Mouse (Mus musculus): ENCODE results near the gene Ace. TPM values are rescaled to one million over a fixed set of nuclear protein-coding genes. Genes with fewer than 3 reads are reported as not detected.
A peak's percentile ranks its signal among the peaks of the same experiment; 100 is the strongest.

Gene Ace
- polyA plus RNA-seq, 1 experiment from 2014 or later: 1.3 TPM

DNA sequence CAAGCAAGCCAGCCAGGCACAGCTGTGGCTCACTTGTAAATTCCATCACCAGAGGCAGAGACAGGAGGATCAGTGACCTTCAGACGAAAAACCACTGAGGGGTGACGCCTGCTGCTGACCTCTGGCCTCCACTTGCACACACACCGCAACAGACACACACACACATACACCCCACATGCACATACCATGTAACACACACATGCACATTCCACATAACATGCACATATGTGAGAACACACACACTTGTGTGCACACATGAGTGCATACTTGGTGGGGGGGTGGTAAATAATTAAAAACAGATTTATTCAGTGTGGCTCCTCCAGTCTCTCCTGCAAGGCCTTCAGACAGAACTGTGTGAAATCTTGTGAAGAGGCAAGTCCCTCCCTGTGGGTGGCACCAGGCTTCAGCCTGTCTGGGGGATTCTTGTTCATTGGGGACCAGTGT lies 16.1 kb upstream of the Ace start:
- ATAC-seq (ENCODE audit: low FRiP score): no peak
- 37% methylated on average over 3 of the region's 3 CpGs for WGBS
- Histone ChIP-seq H3K4me1 (no peaks in the 10 kb centered on the region), H3K4me2 (replicated peaks) (no peak overlapping the region), H3K9ac (no peak overlapping the region), H3K36me3 (no peaks in the 10 kb centered on the region), H3K27ac (no peak overlapping the region), H3K4me3 (no peak overlapping the region), H3K9me3 (replicated peaks) (no peaks in the 10 kb centered on the region), H3K27me3 (no peaks in the 10 kb centered on the region)

DNA sequence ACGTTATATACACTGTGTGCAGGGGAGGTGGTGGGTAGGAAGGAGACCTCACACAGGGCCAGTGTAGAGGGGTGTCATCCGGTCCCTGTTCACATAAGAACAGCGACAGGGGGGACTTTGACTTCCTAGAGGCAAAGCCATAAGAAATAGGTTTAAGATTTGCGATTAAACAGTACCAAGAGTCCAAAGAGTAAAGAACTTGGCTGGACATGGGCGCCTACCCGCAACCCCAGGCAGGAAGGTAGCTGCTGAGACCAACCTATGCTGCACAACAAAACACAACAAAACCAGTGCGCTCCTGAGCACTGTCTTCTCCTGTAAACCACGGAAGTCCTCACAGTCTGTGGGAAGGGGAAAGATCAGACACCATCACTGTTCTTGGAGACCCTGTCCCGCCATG lies 15.6 kb upstream of the Ace start:
- Histone ChIP-seq H3K4me3 (no peak overlapping the region), H3K4me1 (no peaks in the 10 kb centered on the region), H3K9ac (no peak overlapping the region), H3K4me2 (replicated peaks) (no peak overlapping the region), H3K9me3 (replicated peaks) (no peaks in the 10 kb centered on the region), H3K27ac (no peak overlapping the region), H3K36me3 (no peaks in the 10 kb centered on the region), H3K27me3 (no peaks in the 10 kb centered on the region)
- 86% methylated on average over 9 of the region's 9 CpGs for WGBS
- no peak for ATAC-seq (ENCODE audit: low FRiP score)

- no peak within 1 kb of the TSS for H3K9ac ChIP-seq
- no peaks in the 10 kb centered on the region for H3K9me3 ChIP-seq (replicated peaks)
- WGBS: 79% methylated on average over 12 of the region's 12 CpGs
- no peaks in the 10 kb centered on the region for H3K4me1 ChIP-seq
- no peak for ATAC-seq (ENCODE audit: low FRiP score)
- no peaks in the 10 kb centered on the region for H3K36me3 ChIP-seq
- no peak within 1 kb of the TSS for H3K27ac ChIP-seq
- H3K4me3 ChIP-seq: no peak within 1 kb of the TSS
- H3K27me3 ChIP-seq: no peaks in the 10 kb centered on the region
- no peak within 1 kb of the TSS for H3K4me2 ChIP-seq (replicated peaks)
Observed at GRCm38 (mm10) chr11:105952911-105953386, 14.8 kb upstream of the Ace start, which contains the start of gene Cyb561. Cyb561 (minus strand) TSS chr11:105953336.

GRCm38 (mm10) chr11:105953402-105953801 lies 14.3 kb upstream of the Ace start:
- Histone ChIP-seq H3K36me3 (no peaks in the 10 kb centered on the region), H3K4me1 (no peaks in the 10 kb centered on the region), H3K4me3 (no peak overlapping the region), H3K27ac (no peak overlapping the region), H3K27me3 (no peaks in the 10 kb centered on the region), H3K9me3 (replicated peaks) (no peaks in the 10 kb centered on the region), H3K9ac (no peak overlapping the region), H3K4me2 (replicated peaks) (no peak overlapping the region)
- WGBS: 84% methylated on average over 6 of the region's 6 CpGs
- no peak for ATAC-seq (ENCODE audit: low FRiP score)

- Histone ChIP-seq H3K27ac (no peak overlapping the region), H3K4me2 (replicated peaks) (no peak overlapping the region), H3K4me3 (no peak overlapping the region), H3K27me3 (no peaks in the 10 kb centered on the region), H3K9me3 (replicated peaks) (no peaks in the 10 kb centered on the region), H3K9ac (no peak overlapping the region), H3K36me3 (no peaks in the 10 kb centered on the region), H3K4me1 (no peaks in the 10 kb centered on the region)
- ATAC-seq (ENCODE audit: low FRiP score): no peak
- WGBS: 92% methylated on average over 28 of the region's 28 CpGs
Observed at GRCm38 (mm10) chr11:105955815-105956430, 11.8 kb upstream of the Ace start.

GRCm38 (mm10) chr11:105957501-105957900 lies 10.2 kb upstream of the Ace start:
- WGBS: 41% methylated on average over 6 of the region's 6 CpGs
- no peak overlapping the region for H3K4me2 ChIP-seq (replicated peaks)
- H3K27ac ChIP-seq: no peak overlapping the region
- no peaks in the 10 kb centered on the region for H3K36me3 ChIP-seq
- no peak overlapping the region for H3K9ac ChIP-seq
- no peaks in the 10 kb centered on the region for H3K9me3 ChIP-seq (replicated peaks)
- H3K27me3 ChIP-seq: no peaks in the 10 kb centered on the region
- no peak overlapping the region for H3K4me3 ChIP-seq
- no peak for ATAC-seq (ENCODE audit: low FRiP score)
- no peaks in the 10 kb centered on the region for H3K4me1 ChIP-seq

DNA sequence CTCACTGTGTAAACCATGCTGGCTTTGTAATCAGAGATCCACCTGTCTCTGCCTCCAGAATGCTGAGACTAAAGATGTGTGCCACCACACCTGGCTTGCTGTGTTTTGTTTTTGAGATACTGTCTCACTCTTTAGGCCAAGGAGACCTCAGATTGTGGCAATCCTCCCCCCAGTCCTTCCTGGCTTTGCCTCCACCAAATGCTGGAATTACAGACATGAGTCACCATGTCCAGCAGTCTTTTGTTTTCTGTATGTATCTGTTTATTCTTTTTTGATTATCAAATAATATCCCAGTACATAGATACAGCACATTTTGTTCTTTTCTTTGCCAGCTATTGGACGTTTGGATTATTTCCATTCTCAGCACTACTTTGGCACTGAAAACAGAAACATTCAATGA lies 9.2 kb upstream of the Ace start:
- H3K9me3 ChIP-seq (replicated peaks): no peaks in the 10 kb centered on the region
- ATAC-seq (ENCODE audit: low FRiP score): no peak
- no peak overlapping the region for H3K4me3 ChIP-seq
- 59% methylated on average over 1 of the region's 1 CpGs for WGBS
- no peaks in the 10 kb centered on the region for H3K36me3 ChIP-seq
- H3K27ac ChIP-seq: no peak overlapping the region
- no peaks in the 10 kb centered on the region for H3K27me3 ChIP-seq
- H3K4me1 ChIP-seq: no peaks in the 10 kb centered on the region
- H3K9ac ChIP-seq: no peak overlapping the region
- H3K4me2 ChIP-seq (replicated peaks): no peak overlapping the region

- no peak for ATAC-seq (ENCODE audit: low FRiP score)
- 49% methylated on average over 17 of the region's 17 CpGs for WGBS
- Histone ChIP-seq H3K4me2 (replicated peaks) (no peak overlapping the region), H3K36me3 (no peaks in the 10 kb centered on the region), H3K27ac (no peak overlapping the region), H3K9ac (no peak overlapping the region), H3K27me3 (no peaks in the 10 kb centered on the region), H3K4me1 (no peaks in the 10 kb centered on the region), H3K9me3 (replicated peaks) (no peaks in the 10 kb centered on the region), H3K4me3 (no peak overlapping the region)
Observed at GRCm38 (mm10) chr11:105959355-105959754, 8.4 kb upstream of the Ace start.

GRCm38 (mm10) chr11:105964691-105965090 lies 3.1 kb upstream of the Ace start:
- 64% methylated on average over 5 of the region's 5 CpGs for WGBS
- Histone ChIP-seq H3K36me3 (no peaks in the 10 kb centered on the region), H3K4me1 (peaks cover 15% of the 10 kb centered on the region), H3K27me3 (peaks cover 39% of the 10 kb centered on the region), H3K4me2 (replicated peaks) (no peak overlapping the region), H3K4me3 (no peak overlapping the region), H3K9ac (no peak overlapping the region), H3K9me3 (replicated peaks) (no peaks in the 10 kb centered on the region), H3K27ac (no peak overlapping the region)
- ATAC-seq (ENCODE audit: low FRiP score): no peak

DNA sequence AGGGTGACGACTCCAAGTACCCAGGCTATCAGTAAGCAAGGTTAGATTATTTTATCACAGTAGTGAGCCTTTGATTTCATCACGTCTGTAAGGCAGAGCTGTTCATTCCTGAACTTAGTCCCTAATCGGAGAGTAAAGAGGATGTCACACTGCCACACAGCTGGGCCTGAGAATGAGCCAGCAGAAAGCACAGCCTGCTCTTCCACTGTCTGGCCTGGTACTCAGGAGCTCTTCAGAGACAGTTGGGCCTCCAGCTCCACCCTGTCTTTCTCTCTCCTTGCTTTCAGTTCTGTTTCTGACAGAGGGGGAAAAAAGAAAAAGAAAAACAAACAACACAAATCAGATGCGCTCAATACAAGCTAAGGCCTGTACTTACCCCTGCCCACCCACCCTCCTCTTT lies 1.5 kb upstream of the Ace start:
- Histone ChIP-seq H3K9ac (no peak overlapping the region), H3K27ac (no peak overlapping the region), H3K27me3 (peaks cover 50% of the 10 kb centered on the region), H3K9me3 (replicated peaks) (no peaks in the 10 kb centered on the region), H3K36me3 (no peaks in the 10 kb centered on the region), H3K4me1 (peaks cover 15% of the 10 kb centered on the region), H3K4me3 (no peak overlapping the region), H3K4me2 (replicated peaks) (no peak overlapping the region)
- no peak for ATAC-seq (ENCODE audit: low FRiP score)
- WGBS: 73% methylated on average over 4 of the region's 4 CpGs

DNA sequence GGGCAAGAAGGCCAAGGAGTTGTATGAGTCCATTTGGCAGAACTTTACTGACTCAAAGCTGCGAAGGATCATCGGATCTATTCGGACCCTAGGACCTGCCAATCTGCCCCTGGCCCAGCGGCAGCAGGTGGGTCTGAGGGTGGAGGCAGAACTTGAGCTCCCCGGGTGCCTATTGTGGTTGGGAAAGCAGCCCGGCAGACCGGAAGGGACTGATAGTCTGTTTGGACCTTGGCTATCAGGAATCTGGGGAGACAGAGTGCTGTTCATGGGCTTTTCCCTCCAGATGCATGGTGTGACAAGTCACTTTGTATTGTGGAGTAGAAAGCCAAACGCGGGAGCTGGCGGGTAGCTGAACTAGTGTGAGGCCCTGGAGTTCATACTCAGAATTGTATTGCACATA lies 1.2 kb downstream of the Ace start:
- peaks cover 15% of the 10 kb centered on the region for H3K4me1 ChIP-seq
- peaks cover 50% of the 10 kb centered on the region for H3K27me3 ChIP-seq
- no peaks in the 10 kb centered on the region for H3K36me3 ChIP-seq
- WGBS: 51% methylated on average over 10 of the region's 10 CpGs
- peak overlapping the region; percentile 99 for H3K4me2 ChIP-seq (replicated peaks)
- no peak overlapping the region for H3K27ac ChIP-seq
- H3K4me3 ChIP-seq: no peak overlapping the region
- ATAC-seq (ENCODE audit: low FRiP score): no peak
- H3K9me3 ChIP-seq (replicated peaks): no peaks in the 10 kb centered on the region
- H3K9ac ChIP-seq: no peak overlapping the region

DNA sequence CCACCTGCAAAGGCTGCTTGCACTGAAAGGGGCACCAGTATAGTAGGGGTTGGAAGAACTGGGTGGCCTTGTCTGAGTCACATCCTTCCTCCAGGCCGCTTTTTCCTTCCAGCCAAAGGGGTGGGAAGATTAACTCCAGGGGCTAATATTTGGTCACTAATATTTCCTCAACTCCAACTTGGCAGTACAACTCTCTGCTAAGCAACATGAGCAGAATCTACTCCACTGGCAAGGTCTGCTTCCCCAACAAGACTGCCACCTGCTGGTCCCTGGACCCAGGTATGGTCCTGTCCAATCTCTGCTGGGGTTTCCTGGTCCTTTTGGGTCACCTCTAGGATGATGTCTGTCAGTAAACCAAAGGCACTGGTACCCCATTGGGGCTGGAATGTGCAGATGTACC lies 1.8 kb downstream of the Ace start:
- no peak for ATAC-seq (ENCODE audit: low FRiP score)
- peaks cover 15% of the 10 kb centered on the region for H3K4me1 ChIP-seq
- no peak overlapping the region for H3K27ac ChIP-seq
- H3K9me3 ChIP-seq (replicated peaks): no peaks in the 10 kb centered on the region
- 56% methylated on average over 1 of the region's 1 CpGs for WGBS
- H3K9ac ChIP-seq: no peak overlapping the region
- no peak overlapping the region for H3K4me3 ChIP-seq
- H3K27me3 ChIP-seq: peaks cover 50% of the 10 kb centered on the region
- no peak overlapping the region for H3K4me2 ChIP-seq (replicated peaks)
- no peaks in the 10 kb centered on the region for H3K36me3 ChIP-seq

GRCm38 (mm10) chr11:105974593-105974992 lies 6.8 kb downstream of the Ace start:
- H3K9ac ChIP-seq: no peak overlapping the region
- ATAC-seq (ENCODE audit: low FRiP score): no peak
- no peaks in the 10 kb centered on the region for H3K4me1 ChIP-seq
- H3K27ac ChIP-seq: no peak overlapping the region
- H3K4me2 ChIP-seq (replicated peaks): no peak overlapping the region
- WGBS: 96% methylated on average over 6 of the region's 6 CpGs
- H3K9me3 ChIP-seq (replicated peaks): no peaks in the 10 kb centered on the region
- no peaks in the 10 kb centered on the region for H3K36me3 ChIP-seq
- no peak overlapping the region for H3K4me3 ChIP-seq
- peaks cover 15% of the 10 kb centered on the region for H3K27me3 ChIP-seq
